Mouse (Mus musculus) liver, embryonic 14.5 days (tissue): ENCODE measurements around the gene Gab1.

ENCODE experiments used
- CTCF ChIP-seq: IDR thresholded peaks from 2 replicates; pipeline ENCODE4 v1.5.1; 2016; ENCODE audit warnings: antibody characterized with exemption, low read depth, control low read depth
- EP300 ChIP-seq: IDR thresholded peaks from 2 replicates; pipeline ENCODE4 v1.6.1; 2016; ENCODE audit warnings: antibody characterized with exemption, low read depth

- TF ChIP-seq CTCF = no peak
- no peak for TF ChIP-seq EP300
Observed at GRCm38 (mm10) chr8:80894528-80894927, 14.2 kb upstream of the Gab1 start.
